Mouse (Mus musculus) lung, embryonic 16.5 days (tissue): ENCODE measurements around the gene Tmppe. TPM values are rescaled to one million over a fixed set of nuclear protein-coding genes. Genes with fewer than 3 reads are reported as not detected.
A peak's percentile ranks its signal among the peaks of the same experiment; 100 is the strongest.
"Not testable (repeated sequence)": the region's sequence is repeated elsewhere in the genome, so short reads cannot be mapped to it uniquely, and the experiment has no call there.

Experiments
- ATAC-seq: fragments of 200-750 bp; cut with Nextera tagmentation; 2 replicates; pipeline ENCODE4 v1.8.0; 2017; ENCODE audit warnings: low read depth, mild to moderate bottlenecking, moderate library complexity
- H3K27ac ChIP-seq: fragments of 300-500 bp; sonication (generic); 2 replicates; pipeline ENCODE4 v1.5.1; 2014; ENCODE audit warnings: mild to moderate bottlenecking, control low read depth, low read length
- H3K27me3 ChIP-seq: fragments of 300-500 bp; sonication (generic); 2 replicates; pipeline ENCODE4 v1.6.1; 2014; ENCODE audit warnings: low read depth, low read length, mixed read lengths; ENCODE audit not compliant: control insufficient read depth, insufficient read depth
- H3K36me3 ChIP-seq: fragments of 300-500 bp; sonication (generic); 2 replicates; pipeline ENCODE4 v1.6.1; 2014; ENCODE audit warnings: low read length; ENCODE audit not compliant: control insufficient read depth, insufficient read depth
- H3K4me1 ChIP-seq: fragments of 300-500 bp; sonication (generic); replicated peaks from 2 replicates; pipeline ENCODE4 v1.6.1; 2014; ENCODE audit warnings: low read length, mixed read lengths; ENCODE audit not compliant: control insufficient read depth, insufficient read depth
- H3K4me2 ChIP-seq: fragments of 300-500 bp; sonication (generic); 2 replicates; pipeline ENCODE4 v1.6.1; 2014; ENCODE audit warnings: low read depth, low read length, control low read depth
- H3K4me3 ChIP-seq: fragments of 300-500 bp; sonication (generic); 2 replicates; pipeline ENCODE4 v1.5.1; 2014; ENCODE audit warnings: mild to moderate bottlenecking, low read length, control low read depth
- H3K9ac ChIP-seq: fragments of 300-500 bp; sonication (generic); 2 replicates; pipeline ENCODE4 v1.6.1; 2014; ENCODE audit warnings: low read length, control low read depth
- H3K9me3 ChIP-seq: fragments of 300-500 bp; sonication (generic); 2 replicates; pipeline ENCODE4 v1.6.1; 2016; ENCODE audit warnings: low read length; ENCODE audit not compliant: control insufficient read depth
- WGBS: fragments of 180-500 bp; shearing (Covaris S2); extraction: QIAGEN DNeasy Blood & Tissue Kit; methylation state at CpG from one replicate; pipeline ENCODE4 v1.1.7; 2014; 5-methylcytosine and 5-hydroxymethylcytosine counted together
- polyA plus RNA-seq: library from polyadenylated mRNA; unstranded; fragments of >200 nt; fragmentation: Nextera tagmentation; extraction: Ambion mirVana; gene quantifications from 2 replicates; pipeline ENCODE4 v1.2.1, GENCODE M21; 2015

Tmppe gene
- polyA plus RNA-seq, 1 experiment from 2014 or later: 11.2 TPM

- Histone ChIP-seq H3K36me3 (no peaks in the 10 kb centered on the region; the same call in 1 of the 2 replicates), H3K27me3 (no peaks in the 10 kb centered on the region), H3K27ac (peak within 1 kb of the TSS; percentile 77), H3K9ac (peak within 1 kb of the TSS; percentile 86), H3K4me2 (peak within 1 kb of the TSS; percentile 59), H3K4me1 (peaks cover 24% of the 10 kb centered on the region), H3K4me3 (peak within 1 kb of the TSS; percentile 72), H3K9me3 (no peaks in the 10 kb centered on the region)
- 2% methylated on average over 66 of the region's 96 CpGs for WGBS
- ATAC-seq: peak; percentile 88
Measured at GRCm38 (mm10) chr9:114389905-114390748, 10.8 kb upstream of the Tmppe start, which contains the start of gene Crtap. Gene Crtap, minus strand, starts transcription at chr9:114390675.

GRCm38 (mm10) chr9:114390749-114391075 lies 10.2 kb upstream of the Tmppe start:
- H3K4me3 ChIP-seq: peak overlapping the region; percentile 72
- H3K27me3 ChIP-seq: no peaks in the 10 kb centered on the region
- H3K4me1 ChIP-seq: peaks cover 24% of the 10 kb centered on the region
- no peaks in the 10 kb centered on the region for H3K9me3 ChIP-seq
- no peak for ATAC-seq
- H3K9ac ChIP-seq: peak overlapping the region; percentile 86
- whole genome bisulfite sequencing: 4% methylated on average over 10 of the region's 10 CpGs
- H3K27ac ChIP-seq: no peak overlapping the region
- H3K4me2 ChIP-seq: peak overlapping the region; percentile 59
- no peaks in the 10 kb centered on the region; the same call in 1 of the 2 replicates for H3K36me3 ChIP-seq

GRCm38 (mm10) chr9:114394136-114394535 lies 6.8 kb upstream of the Tmppe start:
- H3K27me3 ChIP-seq, H3K4me3 ChIP-seq, H3K27ac ChIP-seq, ATAC-seq, H3K9ac ChIP-seq, H3K9me3 ChIP-seq, H3K36me3 ChIP-seq, H3K4me2 ChIP-seq: not testable (repeated sequence)
- H3K4me1 ChIP-seq: peaks cover 11% of the 10 kb centered on the region
- WGBS: 55% methylated on average over 6 of the region's 6 CpGs

GRCm38 (mm10) chr9:114394677-114395076 lies 6.2 kb upstream of the Tmppe start:
- no peaks in the 10 kb centered on the region for H3K27me3 ChIP-seq
- ATAC-seq: peak; percentile 16; the same call in 1 of the 2 replicates
- no peak overlapping the region for H3K27ac ChIP-seq
- H3K4me1 ChIP-seq: peaks cover 6% of the 10 kb centered on the region; the same call in 1 of the 2 replicates
- 40% methylated on average over 8 of the region's 8 CpGs for WGBS
- no peak overlapping the region for H3K4me2 ChIP-seq
- no peaks in the 10 kb centered on the region for H3K9me3 ChIP-seq
- no peak overlapping the region for H3K9ac ChIP-seq
- no peaks in the 10 kb centered on the region for H3K36me3 ChIP-seq
- no peak overlapping the region for H3K4me3 ChIP-seq

GRCm38 (mm10) chr9:114395258-114395657 lies 5.6 kb upstream of the Tmppe start:
- no peaks in the 10 kb centered on the region for H3K36me3 ChIP-seq
- H3K27me3 ChIP-seq: no peaks in the 10 kb centered on the region
- 82% methylated on average over 4 of the region's 4 CpGs for WGBS
- H3K9ac ChIP-seq: no peak overlapping the region
- ATAC-seq: no peak
- no peak overlapping the region for H3K27ac ChIP-seq
- no peaks in the 10 kb centered on the region for H3K9me3 ChIP-seq
- H3K4me2 ChIP-seq: no peak overlapping the region
- H3K4me3 ChIP-seq: no peak overlapping the region
- peaks cover 5% of the 10 kb centered on the region; the same call in 1 of the 2 replicates for H3K4me1 ChIP-seq

- peaks cover 11% of the 10 kb centered on the region for H3K4me1 ChIP-seq
Measured at GRCm38 (mm10) chr9:114399680-114400079, 1.2 kb upstream of the Tmppe start.

GRCm38 (mm10) chr9:114400588-114400948 lies 337 bp upstream of the Tmppe start:
- Histone ChIP-seq H3K4me1 (peaks cover 11% of the 10 kb centered on the region), H3K27ac (peak overlapping the region; percentile 86), H3K4me2 (peak overlapping the region; percentile 90), H3K4me3 (peak overlapping the region; percentile 64), H3K36me3 (peaks cover 17% of the 10 kb centered on the region), H3K27me3 (no peaks in the 10 kb centered on the region), H3K9ac (peak overlapping the region; percentile 86), H3K9me3 (peaks cover 7% of the 10 kb centered on the region; the same call in 1 of the 2 replicates)
- WGBS: 20% methylated on average over 5 of the region's 5 CpGs
- ATAC-seq: no peak

More at GRCm38 (mm10) chr9:114399680-114400079, 1.2 kb upstream of the Tmppe start:
- H3K9ac ChIP-seq: no peak overlapping the region
- H3K36me3 ChIP-seq: peaks cover 8% of the 10 kb centered on the region
- no peak overlapping the region for H3K27ac ChIP-seq
- H3K4me3 ChIP-seq: no peak overlapping the region
- H3K9me3 ChIP-seq: peaks cover under 1% of the 10 kb centered on the region; the same call in 1 of the 2 replicates
- no peak overlapping the region for H3K4me2 ChIP-seq
- H3K27me3 ChIP-seq: no peaks in the 10 kb centered on the region
- ATAC-seq: no peak
- WGBS: 88% methylated on average over 12 of the region's 12 CpGs

- Histone ChIP-seq H3K9ac (peak overlapping the region; percentile 86), H3K4me2 (peak overlapping the region; percentile 90), H3K36me3 (peaks cover 20% of the 10 kb centered on the region), H3K27me3 (no peaks in the 10 kb centered on the region), H3K4me3 (peak overlapping the region; percentile 64), H3K9me3 (peaks cover 7% of the 10 kb centered on the region; the same call in 1 of the 2 replicates), H3K27ac (peak overlapping the region; percentile 86), H3K4me1 (peaks cover 11% of the 10 kb centered on the region)
- ATAC-seq: no peak
- 1% methylated on average over 16 of the region's 16 CpGs for WGBS
Measured at GRCm38 (mm10) chr9:114401685-114402080, 778 bp downstream of the Tmppe start.

- no peaks in the 10 kb centered on the region for H3K4me1 ChIP-seq
- 93% methylated on average over 2 of the region's 2 CpGs for WGBS
- no peak overlapping the region for H3K9ac ChIP-seq
- ATAC-seq: no peak
- H3K27me3 ChIP-seq: no peaks in the 10 kb centered on the region
- H3K4me3 ChIP-seq: no peak overlapping the region
- peaks cover 41% of the 10 kb centered on the region for H3K36me3 ChIP-seq
- peaks cover 7% of the 10 kb centered on the region; the same call in 1 of the 2 replicates for H3K9me3 ChIP-seq
- H3K27ac ChIP-seq: no peak overlapping the region
- H3K4me2 ChIP-seq: no peak overlapping the region
Measured at GRCm38 (mm10) chr9:114407676-114408075, 6.8 kb downstream of the Tmppe start.
